Mouse (Mus musculus): ENCODE results near the gene Nlrp9c.
"Not testable (repeated sequence)": the region's sequence is repeated elsewhere in the genome, so short reads cannot be mapped to it uniquely, and the experiment has no call there.

GRCm38 (mm10) chr7:26320361-26320760 lies 83.1 kb downstream of the Nlrp9c start:
- not testable (repeated sequence) for TF ChIP-seq CTCF (IDR thresholded peaks at IDR 0.05; ENCODE audit: borderline replicate concordance, insufficient read depth, low read length); POLR2A (IDR thresholded peaks at IDR 0.05; ENCODE audit: low read depth, low read length)
